Comparison of ENCODE assay signal across 9 mouse cellular contexts in the genomic region with DNA sequence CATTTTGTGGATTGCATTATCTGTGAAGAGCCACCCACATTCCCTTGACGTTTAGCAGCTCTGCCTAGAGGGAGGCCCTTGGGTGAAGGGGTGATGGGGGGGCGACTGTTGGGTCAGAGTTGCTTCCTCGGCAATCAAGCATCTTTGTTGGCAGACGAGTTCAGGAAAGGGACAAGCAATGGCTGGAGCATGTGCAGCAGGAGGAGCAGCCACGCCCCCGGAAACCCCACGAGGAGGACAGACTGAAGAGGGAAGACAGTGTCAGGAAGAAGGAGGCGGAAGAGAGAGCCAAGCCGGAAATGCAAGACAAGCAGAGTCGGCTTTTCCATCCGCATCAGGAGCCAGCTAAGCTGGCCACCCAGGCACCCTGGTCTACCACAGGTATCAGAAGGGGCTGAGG.
DNase-seq lines count a peak whose midpoint lies in the region; ATAC-seq and TF ChIP-seq lines count a peak whose summit lies in the region.
"Had no signal": no experiment of that assay in that cellular context is flagged by ENCODE, and none has a peak within 500 bp of the region (broad histone marks: within the 10 kb centered on the region; RNA-seq: fewer than 3 reads in every experiment).

No protein-coding gene starts in this region.

- no peak for TF ChIP-seq CTCF in forebrain, postnatal 0 days (IDR thresholded peaks at IDR 0.05; ENCODE audit: low read depth)

- 68% methylated on average over 11 of the region's 11 CpGs for WGBS in limb, embryonic 10.5 days
- WGBS in forebrain, postnatal 0 days = 73% methylated on average over 11 of the region's 11 CpGs

- H3K9me3 ChIP-seq in limb, embryonic 10.5 days (replicated peaks) = no peaks in the 10 kb centered on the region
- no peaks in the 10 kb centered on the region for H3K9me3 ChIP-seq in forebrain, postnatal 0 days (ENCODE audit: low read length)
- H3K9me3 ChIP-seq: G1E had no signal

- no peak overlapping the region for H3K4me3 ChIP-seq in limb, embryonic 10.5 days
- no peak overlapping the region for H3K4me3 ChIP-seq in forebrain, postnatal 0 days (ENCODE audit: low read depth, low read length)

- H3K27me3 ChIP-seq in limb, embryonic 10.5 days (ENCODE audit: low read depth, poor library complexity, severe bottlenecking) = no peaks in the 10 kb centered on the region
- H3K27me3 ChIP-seq in forebrain, postnatal 0 days (ENCODE audit: insufficient read depth, low read length) = no peaks in the 10 kb centered on the region

- no peak overlapping the region for H3K4me2 ChIP-seq in forebrain, postnatal 0 days (ENCODE audit: low read depth)

- no peak for ATAC-seq in forebrain, postnatal 0 days

- peak overlapping the region; percentile 46 for H3K27ac ChIP-seq in limb, embryonic 10.5 days
- no peak overlapping the region for H3K27ac ChIP-seq in forebrain, postnatal 0 days (ENCODE audit: low read depth, low read length)

- DNase-seq in lung, postnatal 4 days = peak; percentile 32 to 54
- no peak for DNase-seq in lung, postnatal 36 days
- DNase-seq in kidney, adult 11 months = peak; percentile 60
- no peak for DNase-seq in limb, embryonic 10.5 days (ENCODE audit: low spot score)
- no peak for DNase-seq in thymus, postnatal 10 days (ENCODE audit: low spot score in 2 of 2)
- DNase-seq in right cerebral cortex, postnatal 10 days (ENCODE audit: low spot score in 2 of 2) = no peak
- no peak for DNase-seq in forebrain, postnatal 0 days
- DNase-seq: midbrain, embryonic 14.5 days had no signal

- peaks cover 32% of the 10 kb centered on the region for H3K4me1 ChIP-seq in limb, embryonic 10.5 days
- peaks cover 11% of the 10 kb centered on the region; the same call in 1 of the 2 replicates for H3K4me1 ChIP-seq in forebrain, postnatal 0 days (ENCODE audit: insufficient read depth)

- H3K36me3 ChIP-seq in limb, embryonic 10.5 days = peaks cover 67% of the 10 kb centered on the region
- H3K36me3 ChIP-seq in forebrain, postnatal 0 days (ENCODE audit: insufficient read depth) = peaks cover 37% of the 10 kb centered on the region

- H3K9ac ChIP-seq in forebrain, postnatal 0 days = no peak overlapping the region

Comparison
In these comparisons a context has a peak if more than half of its experiments do, and no peak if none do; other contexts are left out.
1. DNase-seq: peak in lung, postnatal 4 days (2 of 2) and kidney, adult 11 months (single experiment); none in lung, postnatal 36 days (single experiment), limb, embryonic 10.5 days (single experiment), thymus, postnatal 10 days (0 of 2), right cerebral cortex, postnatal 10 days (0 of 2) and forebrain, postnatal 0 days (single experiment).